Mouse (Mus musculus): Measurements from ENCODE around the gene Cisd3. TPM values are rescaled to one million over a fixed set of nuclear protein-coding genes. Genes with fewer than 3 reads are reported as not detected.
"Not testable (repeated sequence)": the region's sequence is repeated elsewhere in the genome, so short reads cannot be mapped to it uniquely, and the experiment has no call there.

Gene Cisd3
- polyA plus RNA-seq, 1 experiment from 2014 or later = 28.3 TPM

GRCm38 (mm10) chr11:97656269-97656971 is 29.2 kb upstream of the Cisd3 start:
- Histone ChIP-seq H3K4me3 (ENCODE audit: low read depth, low read length) (no peak overlapping the region), H3K4me2 (ENCODE audit: low read depth, low read length) (no peak overlapping the region), H3K36me3 (ENCODE audit: control insufficient read depth, insufficient read depth, low read length) (no peaks in the 10 kb centered on the region), H3K4me1 (ENCODE audit: control insufficient read depth, insufficient read depth, low read length) (peaks cover 10% of the 10 kb centered on the region), H3K9me3 (ENCODE audit: control insufficient read depth, low read length) (no peaks in the 10 kb centered on the region), H3K9ac (replicated peaks; ENCODE audit: low read depth, low read length) (no peak overlapping the region), H3K27ac (ENCODE audit: low read depth, low read length) (no peak overlapping the region), H3K27me3 (ENCODE audit: control insufficient read depth, insufficient read depth, low read length) (0 out of 2 replicates have a peak, but pooled peaks cover 4% of the 10 kb centered on the region)
- 74% methylated on average over 14 of the region's 14 CpGs for WGBS
- no peak for ATAC-seq (ENCODE audit: low read depth)

- Histone ChIP-seq H3K27me3 (ENCODE audit: control insufficient read depth, insufficient read depth, low read length) (peaks cover 13% of the 10 kb centered on the region), H3K4me2 (ENCODE audit: low read depth, low read length) (no peak overlapping the region)
These were observed 28.3 kb upstream of the Cisd3 start for GRCm38 (mm10) chr11:97657184-97657945.

GRCm38 (mm10) chr11:97657967-97658366 is 27.7 kb upstream of the Cisd3 start:
- not testable (repeated sequence) for H3K9me3 ChIP-seq (ENCODE audit: control insufficient read depth, low read length); H3K4me2 ChIP-seq (ENCODE audit: low read depth, low read length); H3K4me3 ChIP-seq (ENCODE audit: low read depth, low read length); H3K36me3 ChIP-seq (ENCODE audit: control insufficient read depth, insufficient read depth, low read length); ATAC-seq (ENCODE audit: low read depth); H3K9ac ChIP-seq (replicated peaks; ENCODE audit: low read depth, low read length); H3K27ac ChIP-seq (ENCODE audit: low read depth, low read length)
- H3K27me3 ChIP-seq (ENCODE audit: control insufficient read depth, insufficient read depth, low read length) = peaks cover 13% of the 10 kb centered on the region
- 91% methylated on average over 6 of the region's 6 CpGs for whole genome bisulfite sequencing
- H3K4me1 ChIP-seq (ENCODE audit: control insufficient read depth, insufficient read depth, low read length) = peaks cover 20% of the 10 kb centered on the region

More at GRCm38 (mm10) chr11:97657184-97657945, 28.3 kb upstream of the Cisd3 start:
- no peak for ATAC-seq (ENCODE audit: low read depth)
- Histone ChIP-seq H3K4me3 (ENCODE audit: low read depth, low read length) (no peak overlapping the region), H3K9me3 (ENCODE audit: control insufficient read depth, low read length) (no peaks in the 10 kb centered on the region), H3K27ac (ENCODE audit: low read depth, low read length) (no peak overlapping the region), H3K4me1 (ENCODE audit: control insufficient read depth, insufficient read depth, low read length) (peaks cover 18% of the 10 kb centered on the region), H3K9ac (replicated peaks; ENCODE audit: low read depth, low read length) (no peak overlapping the region), H3K36me3 (ENCODE audit: control insufficient read depth, insufficient read depth, low read length) (no peaks in the 10 kb centered on the region)
- WGBS = 46% methylated on average over 4 of the region's 6 CpGs

DNA sequence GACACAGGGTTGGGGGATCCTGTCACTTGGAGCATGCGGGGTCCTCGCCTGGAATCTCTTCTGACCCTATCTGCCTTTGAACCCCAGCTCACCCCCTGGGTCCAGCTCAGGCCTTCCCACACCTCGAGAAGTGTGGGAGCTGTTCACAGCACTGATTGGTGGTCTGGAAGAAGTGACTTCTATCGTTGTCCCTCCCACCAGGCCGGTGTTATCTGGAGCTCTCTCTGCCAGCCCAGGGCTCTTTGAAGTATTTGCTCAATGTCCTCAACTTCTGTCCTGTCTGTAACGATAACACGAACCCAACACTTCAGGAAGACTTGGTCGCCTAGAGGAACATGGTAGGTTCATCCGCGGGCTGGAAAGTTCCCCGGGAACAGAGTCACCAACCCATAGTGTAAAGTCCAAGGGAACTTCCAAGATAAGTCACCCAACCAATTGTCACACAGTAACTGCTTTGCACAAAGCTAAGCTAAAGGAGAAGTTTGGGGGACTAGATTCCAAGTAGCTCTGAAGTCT is 26.8 kb upstream of the Cisd3 start:
- no peak overlapping the region; the same call in 1 of the 2 replicates for H3K4me2 ChIP-seq (ENCODE audit: low read depth, low read length)
- no peak for ATAC-seq (ENCODE audit: low read depth)
- H3K9ac ChIP-seq (replicated peaks; ENCODE audit: low read depth, low read length) = no peak overlapping the region
- H3K36me3 ChIP-seq (ENCODE audit: control insufficient read depth, insufficient read depth, low read length) = no peaks in the 10 kb centered on the region
- H3K27me3 ChIP-seq (ENCODE audit: control insufficient read depth, insufficient read depth, low read length) = peaks cover 13% of the 10 kb centered on the region
- no peak overlapping the region for H3K27ac ChIP-seq (ENCODE audit: low read depth, low read length)
- no peak overlapping the region; the same call in 1 of the 2 replicates for H3K4me3 ChIP-seq (ENCODE audit: low read depth, low read length)
- H3K9me3 ChIP-seq (ENCODE audit: control insufficient read depth, low read length) = no peaks in the 10 kb centered on the region
- peaks cover 20% of the 10 kb centered on the region for H3K4me1 ChIP-seq (ENCODE audit: control insufficient read depth, insufficient read depth, low read length)
- 73% methylated on average over 11 of the region's 11 CpGs for WGBS

- peak overlapping the region; percentile 78 for H3K9ac ChIP-seq (replicated peaks; ENCODE audit: low read depth, low read length)
- H3K36me3 ChIP-seq (ENCODE audit: control insufficient read depth, insufficient read depth, low read length) = no peaks in the 10 kb centered on the region
- no peak for ATAC-seq (ENCODE audit: low read depth)
- no peaks in the 10 kb centered on the region for H3K9me3 ChIP-seq (ENCODE audit: control insufficient read depth, low read length)
- peaks cover 20% of the 10 kb centered on the region for H3K4me1 ChIP-seq (ENCODE audit: control insufficient read depth, insufficient read depth, low read length)
- 10% methylated on average over 13 of the region's 13 CpGs for WGBS
- H3K4me3 ChIP-seq (ENCODE audit: low read depth, low read length) = peak overlapping the region; percentile 68
- H3K27me3 ChIP-seq (ENCODE audit: control insufficient read depth, insufficient read depth, low read length) = peaks cover 13% of the 10 kb centered on the region
- H3K27ac ChIP-seq (ENCODE audit: low read depth, low read length) = peak overlapping the region; percentile 66; the same call in 1 of the 2 replicates
- peak overlapping the region; percentile 83 for H3K4me2 ChIP-seq (ENCODE audit: low read depth, low read length)
These were observed 26.2 kb upstream of the Cisd3 start for GRCm38 (mm10) chr11:97659267-97659989.

DNA sequence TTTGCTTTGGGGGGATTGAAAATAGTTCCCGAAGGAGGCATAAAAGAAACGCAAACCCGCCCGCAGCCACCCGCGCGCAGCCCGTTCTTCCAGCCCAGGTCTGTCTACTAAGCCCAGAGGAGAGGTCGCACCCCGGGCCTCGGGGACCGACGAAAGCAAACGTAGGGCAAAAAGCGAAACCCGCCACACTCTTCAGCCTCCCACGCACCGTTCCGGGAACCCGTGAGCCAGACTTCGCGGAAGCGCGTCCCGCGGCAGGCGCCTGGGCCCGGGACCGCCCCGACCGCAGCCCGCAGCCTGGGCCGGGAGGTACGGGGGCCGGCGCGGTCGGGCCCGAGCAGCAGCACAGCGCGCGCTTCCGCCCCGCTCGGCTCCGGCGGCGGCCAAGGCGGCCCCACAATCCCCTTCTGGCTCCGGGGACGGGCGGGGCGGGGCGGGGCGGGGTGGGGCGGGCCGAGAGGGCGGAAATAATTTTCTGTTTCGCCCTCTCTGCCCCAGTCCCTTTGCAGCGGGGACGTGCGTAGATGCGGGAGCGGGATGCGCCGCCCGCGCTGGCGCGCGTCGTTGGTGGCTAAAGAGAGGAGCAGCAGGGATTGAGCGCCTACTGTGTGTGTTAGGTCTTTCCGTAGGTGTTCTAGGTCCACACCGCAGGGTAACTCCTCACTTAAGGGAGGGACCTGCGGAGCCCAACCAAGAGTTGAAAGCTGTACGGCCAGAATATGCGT is 25.5 kb upstream of the Cisd3 start:
- peak; percentile 87 for ATAC-seq (ENCODE audit: low read depth)
- peak overlapping the region; percentile 83 for H3K4me2 ChIP-seq (ENCODE audit: low read depth, low read length)

GRCm38 (mm10) chr11:97660734-97661647 is 24.6 kb upstream of the Cisd3 start:
- H3K4me3 ChIP-seq (ENCODE audit: low read depth, low read length) = peak overlapping the region; percentile 82
- peaks cover 13% of the 10 kb centered on the region for H3K27me3 ChIP-seq (ENCODE audit: control insufficient read depth, insufficient read depth, low read length)
- H3K4me1 ChIP-seq (ENCODE audit: control insufficient read depth, insufficient read depth, low read length) = peaks cover 25% of the 10 kb centered on the region
- ATAC-seq (ENCODE audit: low read depth) = no peak
- H3K27ac ChIP-seq (ENCODE audit: low read depth, low read length) = no peak overlapping the region
- no peaks in the 10 kb centered on the region for H3K9me3 ChIP-seq (ENCODE audit: control insufficient read depth, low read length)
- WGBS = 2% methylated on average over 27 of the region's 27 CpGs
- H3K36me3 ChIP-seq (ENCODE audit: control insufficient read depth, insufficient read depth, low read length) = no peaks in the 10 kb centered on the region
- H3K4me2 ChIP-seq (ENCODE audit: low read depth, low read length) = peak overlapping the region; percentile 83
- peak overlapping the region; percentile 78; the same call in 1 of the 2 replicates for H3K9ac ChIP-seq (replicated peaks; ENCODE audit: low read depth, low read length)

More for the DNA sequence above, 25.5 kb upstream of the Cisd3 start:
- Histone ChIP-seq H3K4me1 (ENCODE audit: control insufficient read depth, insufficient read depth, low read length) (peaks cover 25% of the 10 kb centered on the region), H3K27ac (ENCODE audit: low read depth, low read length) (peak overlapping the region; percentile 66; the same call in 1 of the 2 replicates), H3K4me3 (ENCODE audit: low read depth, low read length) (peak overlapping the region; percentile 68), H3K36me3 (ENCODE audit: control insufficient read depth, insufficient read depth, low read length) (no peaks in the 10 kb centered on the region), H3K27me3 (ENCODE audit: control insufficient read depth, insufficient read depth, low read length) (peaks cover 13% of the 10 kb centered on the region), H3K9ac (replicated peaks; ENCODE audit: low read depth, low read length) (peak overlapping the region; percentile 78), H3K9me3 (ENCODE audit: control insufficient read depth, low read length) (no peaks in the 10 kb centered on the region)
- under 1% methylated on average over 61 of the region's 78 CpGs for WGBS

Measured in neural tube, embryonic 14.5 days (tissue).